ENCODE assay signal across 20 mouse cellular contexts in genomic region chr5:66958118-66958517, GRCm38 (mm10).
DNase-seq lines count a peak whose midpoint lies in the region; ATAC-seq lines count a peak whose summit lies in the region.
"Had no signal": no experiment of that assay in that cellular context is flagged by ENCODE, and none has a peak within 500 bp of the region (broad histone marks: within the 10 kb centered on the region; RNA-seq: fewer than 3 reads in every experiment).

No protein-coding gene starts in this region.

- no peaks in the 10 kb centered on the region for H3K36me3 ChIP-seq in embryonic facial prominence, embryonic 11.5 days (replicated peaks; ENCODE audit: control insufficient read depth, insufficient read depth, low read depth, low read length)
- H3K36me3 ChIP-seq: forebrain, embryonic 12.5 days had no signal

- ATAC-seq in embryonic facial prominence, embryonic 11.5 days (replicated peaks; ENCODE audit: insufficient number of reproducible peaks, low FRiP score, low TSS enrichment, low read depth) = no peak
- peak; percentile 46 to 48; a peak in 2 of 4 replicates for ATAC-seq in hematopoietic stem cell, adult 5-6 weeks (replicated peaks in 1 of 2; ENCODE audit: insufficient read depth in 1 of 2, low FRiP score in 2 of 2, low TSS enrichment in 1 of 2, low read depth in 1 of 2, poor library complexity in 2 of 2, severe bottlenecking in 2 of 2)
- ATAC-seq in megakaryocyte progenitor cell, adult 5-6 weeks (replicated peaks; ENCODE audit: poor library complexity) = peak; percentile 68

- peak; percentile 26 for DNase-seq in layer of hippocampus, adult 11-12 months (ENCODE audit: low spot score)
- DNase-seq in layer of hippocampus, postnatal 25 days (ENCODE audit: extremely low spot score in 1 of 2, low spot score in 1 of 2) = no peak
- peak; percentile 74 for DNase-seq in embryonic facial prominence, embryonic 11.5 days (ENCODE audit: low spot score)
- DNase-seq in gastrocnemius, postnatal 14 days = no peak
- no peak for DNase-seq in spleen, adult 18-20 months
- DNase-seq: adrenal gland, postnatal 36 days; cerebellum, adult 11 months; gastrocnemius, postnatal 10 days; heart, adult 2 months; kidney, adult 8-10 months; kidney, postnatal 10 days; right cerebral cortex, adult 18-20 months; thymus, adult 2 months had no signal

- H3K4me1 ChIP-seq in embryonic facial prominence, embryonic 11.5 days (ENCODE audit: control insufficient read depth, insufficient read depth, low read length) = no peaks in the 10 kb centered on the region; the same call in 1 of the 2 replicates

- no peak overlapping the region for H3K4me3 ChIP-seq in embryonic facial prominence, embryonic 11.5 days (ENCODE audit: low read depth, low read length)
- H3K4me3 ChIP-seq: erythroblast, embryonic 14.5 days; forebrain, embryonic 12.5 days; heart, adult 2 months; hindbrain, embryonic 15.5 days had no signal

- WGBS in embryonic facial prominence, embryonic 11.5 days = 50% methylated on average over 8 of the region's 8 CpGs

- no peaks in the 10 kb centered on the region for H3K27me3 ChIP-seq in embryonic facial prominence, embryonic 11.5 days (ENCODE audit: control insufficient read depth, insufficient read depth, low read length)
- H3K27me3 ChIP-seq: forebrain, embryonic 12.5 days; hindbrain, embryonic 15.5 days had no signal

- H3K9ac ChIP-seq in embryonic facial prominence, embryonic 11.5 days (replicated peaks; ENCODE audit: low read length) = no peak overlapping the region
- H3K9ac ChIP-seq: forebrain, embryonic 12.5 days; hindbrain, embryonic 15.5 days had no signal

- intact Hi-C loops in gastrocnemius, postnatal 14 days (cut with DNase I; ENCODE audit: low total_unique reads) = no loop called here

- no peak overlapping the region for H3K27ac ChIP-seq in embryonic facial prominence, embryonic 11.5 days (replicated peaks; ENCODE audit: low read depth, low read length)
- H3K27ac ChIP-seq: forebrain, embryonic 12.5 days; heart, adult 2 months; hindbrain, embryonic 15.5 days; stomach, postnatal 0 days had no signal

- no peak overlapping the region for H3K4me2 ChIP-seq in embryonic facial prominence, embryonic 11.5 days (ENCODE audit: low read depth, low read length)
- H3K4me2 ChIP-seq: forebrain, embryonic 12.5 days; hindbrain, embryonic 15.5 days; midbrain, embryonic 11.5 days had no signal

- H3K9me3 ChIP-seq in embryonic facial prominence, embryonic 11.5 days (replicated peaks; ENCODE audit: control insufficient read depth, low read length) = no peaks in the 10 kb centered on the region
- H3K9me3 ChIP-seq: forebrain, embryonic 12.5 days; hindbrain, embryonic 15.5 days had no signal

Comparison
In these comparisons a context has a peak if more than half of its experiments do, and no peak if none do; other contexts are left out.
1. DNase-seq: peak in layer of hippocampus, adult 11-12 months (single experiment) and embryonic facial prominence, embryonic 11.5 days (single experiment); none in layer of hippocampus, postnatal 25 days (0 of 2), gastrocnemius, postnatal 14 days (single experiment) and spleen, adult 18-20 months (0 of 2).